Mouse (Mus musculus): ENCODE data around the gene Pard6b.
"Not testable (repeated sequence)": the region's sequence is repeated elsewhere in the genome, so short reads cannot be mapped to it uniquely, and the experiment has no call there.

Gene Pard6b

GRCm38 (mm10) chr2:168080431-168081246, at the start of gene Pard6b:
Gene Pard6b, plus strand, starts transcription at chr2:168081004.
- peak; percentile 93 for DNase-seq (ENCODE audit: low read depth)

GRCm38 (mm10) chr2:168031842-168032241, 49.0 kb upstream of the Pard6b start:
- no peak for DNase-seq (ENCODE audit: low read depth)

- no peak for DNase-seq (ENCODE audit: low read depth)
Measured at GRCm38 (mm10) chr2:168033905-168034304, 46.9 kb upstream of the Pard6b start.

- DNase-seq (ENCODE audit: low read depth): no peak
Measured at GRCm38 (mm10) chr2:168035907-168036306, 44.9 kb upstream of the Pard6b start.

- no peak for DNase-seq (ENCODE audit: low read depth)
Measured at GRCm38 (mm10) chr2:168037063-168037462, 43.7 kb upstream of the Pard6b start.

GRCm38 (mm10) chr2:168040751-168041150, 40.1 kb upstream of the Pard6b start:
- no peak for DNase-seq (ENCODE audit: low read depth)

GRCm38 (mm10) chr2:168042019-168042418, 38.8 kb upstream of the Pard6b start:
- no peak for DNase-seq (ENCODE audit: low read depth)

GRCm38 (mm10) chr2:168044681-168045287, 36.0 kb upstream of the Pard6b start:
- no peak for DNase-seq (ENCODE audit: low read depth)

GRCm38 (mm10) chr2:168045357-168045756, 35.4 kb upstream of the Pard6b start:
- DNase-seq (ENCODE audit: low read depth): no peak

- no peak for DNase-seq (ENCODE audit: low read depth)
Measured at GRCm38 (mm10) chr2:168045771-168046170, 35.0 kb upstream of the Pard6b start.

- DNase-seq (ENCODE audit: low read depth): no peak
Measured at GRCm38 (mm10) chr2:168046467-168046866, 34.3 kb upstream of the Pard6b start.

- DNase-seq (ENCODE audit: low read depth): no peak
Measured at GRCm38 (mm10) chr2:168049002-168049635, 31.7 kb upstream of the Pard6b start.

- no peak for DNase-seq (ENCODE audit: low read depth)
Measured at GRCm38 (mm10) chr2:168050000-168050942, 30.5 kb upstream of the Pard6b start.

GRCm38 (mm10) chr2:168052156-168052555, 28.6 kb upstream of the Pard6b start:
- DNase-seq (ENCODE audit: low read depth): no peak

GRCm38 (mm10) chr2:168052689-168053088, 28.1 kb upstream of the Pard6b start:
- DNase-seq (ENCODE audit: low read depth): no peak

- no peak for DNase-seq (ENCODE audit: low read depth)
Measured at GRCm38 (mm10) chr2:168054142-168054541, 26.7 kb upstream of the Pard6b start.

- DNase-seq (ENCODE audit: low read depth): no peak
Measured at GRCm38 (mm10) chr2:168055910-168056665, 24.7 kb upstream of the Pard6b start.

- DNase-seq (ENCODE audit: low read depth): no peak
Measured at GRCm38 (mm10) chr2:168056666-168056933, 24.2 kb upstream of the Pard6b start.

- not testable (repeated sequence) for DNase-seq (ENCODE audit: low read depth)
Measured at GRCm38 (mm10) chr2:168057876-168058275, 22.9 kb upstream of the Pard6b start.

GRCm38 (mm10) chr2:168058488-168059199, 22.2 kb upstream of the Pard6b start:
- no peak for DNase-seq (ENCODE audit: low read depth)
